Mouse (Mus musculus): ENCODE measurements around the gene Adra1b.

Gene Adra1b

DNA sequence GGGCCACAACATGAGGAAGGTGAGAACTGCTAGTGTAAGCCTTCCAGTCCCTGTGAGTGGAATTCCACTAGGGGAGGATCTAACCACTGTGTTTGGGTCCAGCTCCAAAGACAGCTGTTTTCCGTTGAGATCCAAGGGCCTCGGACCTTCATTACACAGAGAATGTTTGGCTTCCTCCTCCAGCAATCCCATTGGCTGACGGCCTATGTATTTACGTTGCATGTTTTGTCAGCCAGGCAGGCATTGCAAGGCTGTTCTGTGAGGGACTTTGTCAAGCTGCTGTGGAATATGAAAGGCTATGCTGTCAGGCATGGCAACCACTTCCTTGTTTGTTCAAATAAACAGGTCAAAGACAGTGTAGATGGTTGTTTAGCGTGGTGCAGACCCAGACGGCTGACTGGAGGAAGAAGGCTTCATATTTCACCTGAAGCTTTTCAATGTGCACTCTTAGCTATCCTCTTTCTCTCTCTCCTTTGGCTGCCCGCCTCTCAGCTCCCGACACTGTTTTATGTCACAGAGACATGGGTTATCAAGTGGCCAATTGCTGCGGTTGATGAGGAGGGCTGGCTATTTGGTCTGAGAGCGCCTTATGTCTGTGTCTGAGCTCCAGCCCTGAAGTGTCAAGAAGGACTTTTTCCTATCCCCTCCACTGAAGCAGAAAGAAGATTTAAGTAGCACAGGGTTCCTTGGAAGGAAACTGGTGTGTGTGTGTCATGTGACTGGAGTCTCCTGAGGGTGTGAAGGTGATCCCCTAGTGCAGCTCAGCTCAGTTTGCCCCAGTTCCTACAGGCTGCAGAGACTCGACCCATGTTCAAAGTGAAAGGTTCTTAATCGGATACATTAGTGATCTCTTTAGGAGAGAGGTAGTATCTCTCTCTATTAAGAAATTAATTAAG, 13.8 kb upstream of the Adra1b start:
- no peaks in the 10 kb centered on the region for H3K36me3 ChIP-seq (ENCODE audit: insufficient read depth, low read length)
- no peaks in the 10 kb centered on the region for H3K27me3 ChIP-seq (ENCODE audit: insufficient read depth, low read length)
- no peak overlapping the region for H3K4me3 ChIP-seq (replicated peaks; ENCODE audit: low read length)
- no peaks in the 10 kb centered on the region for H3K9me3 ChIP-seq (ENCODE audit: low read length)
- H3K4me1 ChIP-seq (replicated peaks; ENCODE audit: low read depth, low read length), result no peaks in the 10 kb centered on the region
- no peak for TF ChIP-seq CTCF (conservative IDR thresholded peaks at IDR 0.05; ENCODE audit: low read length)
- TF ChIP-seq NANOG (IDR thresholded peaks at IDR 0.05; ENCODE audit: borderline replicate concordance, low read length), result no peak
- TF ChIP-seq POU5F1 (IDR thresholded peaks at IDR 0.05; ENCODE audit: borderline replicate concordance, low read length), result no peak

DNA sequence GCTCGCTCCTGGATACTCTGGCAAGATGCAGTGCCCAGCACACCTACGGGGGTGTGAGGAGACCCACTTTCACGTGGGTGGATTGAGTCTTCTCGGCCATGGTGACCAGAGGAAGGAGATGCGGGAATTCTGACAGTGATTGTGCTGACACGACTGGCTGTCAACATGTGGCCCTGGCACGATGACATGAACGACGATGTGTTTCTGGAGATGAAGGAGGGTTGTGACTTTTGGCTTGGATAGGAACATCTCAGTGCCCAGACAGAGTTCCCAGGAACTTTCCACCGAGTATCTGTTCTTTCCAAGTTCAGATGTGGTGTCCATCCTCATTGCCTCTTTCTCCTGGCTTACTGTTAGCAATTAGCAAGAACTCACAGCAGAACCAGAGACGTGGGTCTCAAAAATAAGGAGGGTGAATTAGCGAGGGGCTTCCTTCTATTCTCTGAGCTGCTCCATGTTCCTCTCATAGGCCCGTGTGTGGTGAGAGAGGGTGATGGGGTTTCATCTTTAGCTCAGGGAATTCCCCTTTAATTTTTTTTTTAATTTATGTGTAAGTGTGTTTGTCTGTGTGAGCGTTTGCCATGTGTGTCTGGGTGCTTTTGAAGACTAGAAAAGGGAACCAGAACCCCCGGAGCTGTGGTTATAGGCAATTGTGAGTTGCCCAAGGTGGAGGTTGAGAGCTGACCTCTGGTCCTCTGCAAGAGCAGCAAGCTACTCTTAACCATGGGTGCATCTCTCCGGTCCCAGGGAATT, 11.3 kb upstream of the Adra1b start:
- Histone ChIP-seq H3K27me3 (ENCODE audit: insufficient read depth, low read length) (no peaks in the 10 kb centered on the region), H3K36me3 (ENCODE audit: insufficient read depth, low read length) (no peaks in the 10 kb centered on the region), H3K4me1 (replicated peaks; ENCODE audit: low read depth, low read length) (no peaks in the 10 kb centered on the region), H3K9me3 (ENCODE audit: low read length) (no peaks in the 10 kb centered on the region), H3K4me3 (replicated peaks; ENCODE audit: low read length) (no peak overlapping the region)
- no peak for TF ChIP-seq POU5F1 (IDR thresholded peaks at IDR 0.05; ENCODE audit: borderline replicate concordance, low read length)
- TF ChIP-seq CTCF (conservative IDR thresholded peaks at IDR 0.05; ENCODE audit: low read length), result no peak
- TF ChIP-seq NANOG (IDR thresholded peaks at IDR 0.05; ENCODE audit: borderline replicate concordance, low read length), result no peak

DNA sequence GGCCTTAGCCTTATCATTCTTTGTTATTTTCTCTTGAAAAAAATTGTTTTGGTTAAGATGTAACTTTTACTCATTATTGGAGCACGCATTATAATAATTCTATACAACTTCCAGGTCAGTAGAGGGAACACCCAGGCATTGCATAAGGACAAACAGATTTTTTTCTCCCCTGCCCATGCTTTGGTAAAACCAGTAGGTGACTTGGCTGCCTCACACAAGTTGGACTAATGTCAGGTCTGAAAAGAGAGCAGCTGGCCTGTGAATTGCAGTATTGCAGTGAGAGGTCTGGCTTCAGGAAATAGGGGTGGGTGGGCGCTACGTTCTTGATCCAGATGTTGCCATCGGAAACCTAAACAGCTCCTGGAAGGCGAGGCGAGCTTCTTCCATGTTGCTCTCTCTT, 10.6 kb upstream of the Adra1b start:
- Histone ChIP-seq H3K27me3 (ENCODE audit: insufficient read depth, low read length) (no peaks in the 10 kb centered on the region), H3K4me3 (replicated peaks; ENCODE audit: low read length) (no peak overlapping the region), H3K36me3 (ENCODE audit: insufficient read depth, low read length) (no peaks in the 10 kb centered on the region), H3K4me1 (replicated peaks; ENCODE audit: low read depth, low read length) (no peaks in the 10 kb centered on the region), H3K9me3 (ENCODE audit: low read length) (no peaks in the 10 kb centered on the region)
- TF ChIP-seq NANOG (IDR thresholded peaks at IDR 0.05; ENCODE audit: borderline replicate concordance, low read length), result no peak
- no peak for TF ChIP-seq CTCF (conservative IDR thresholded peaks at IDR 0.05; ENCODE audit: low read length)
- TF ChIP-seq POU5F1 (IDR thresholded peaks at IDR 0.05; ENCODE audit: borderline replicate concordance, low read length), result no peak

DNA sequence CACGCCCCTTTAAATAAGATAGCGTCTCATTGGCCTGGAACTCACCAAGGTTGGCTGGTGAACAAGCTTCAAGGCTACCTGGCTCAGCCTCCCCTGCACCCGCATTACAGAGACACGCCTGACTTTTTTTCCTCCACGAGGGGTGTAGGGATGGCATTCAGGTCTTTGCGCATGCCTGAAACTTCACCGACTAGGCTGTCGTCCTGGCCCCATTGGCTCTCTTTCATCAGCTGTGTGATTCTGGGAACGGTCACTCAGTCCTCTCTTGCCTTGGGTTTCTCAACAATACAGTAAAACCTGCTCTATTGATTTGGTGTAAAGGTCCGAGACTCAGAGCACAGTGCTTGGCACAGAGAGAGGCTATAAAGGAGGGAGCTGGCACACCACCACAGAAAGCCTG, 2.3 kb upstream of the Adra1b start:
- Histone ChIP-seq H3K9me3 (ENCODE audit: low read length) (no peaks in the 10 kb centered on the region), H3K4me1 (replicated peaks; ENCODE audit: low read depth, low read length) (no peaks in the 10 kb centered on the region), H3K27me3 (ENCODE audit: insufficient read depth, low read length) (no peaks in the 10 kb centered on the region), H3K36me3 (ENCODE audit: insufficient read depth, low read length) (no peaks in the 10 kb centered on the region), H3K4me3 (replicated peaks; ENCODE audit: low read length) (no peak overlapping the region)
- no peak for TF ChIP-seq NANOG (IDR thresholded peaks at IDR 0.05; ENCODE audit: borderline replicate concordance, low read length)
- no peak for TF ChIP-seq POU5F1 (IDR thresholded peaks at IDR 0.05; ENCODE audit: borderline replicate concordance, low read length)
- no peak for TF ChIP-seq CTCF (conservative IDR thresholded peaks at IDR 0.05; ENCODE audit: low read length)

DNA sequence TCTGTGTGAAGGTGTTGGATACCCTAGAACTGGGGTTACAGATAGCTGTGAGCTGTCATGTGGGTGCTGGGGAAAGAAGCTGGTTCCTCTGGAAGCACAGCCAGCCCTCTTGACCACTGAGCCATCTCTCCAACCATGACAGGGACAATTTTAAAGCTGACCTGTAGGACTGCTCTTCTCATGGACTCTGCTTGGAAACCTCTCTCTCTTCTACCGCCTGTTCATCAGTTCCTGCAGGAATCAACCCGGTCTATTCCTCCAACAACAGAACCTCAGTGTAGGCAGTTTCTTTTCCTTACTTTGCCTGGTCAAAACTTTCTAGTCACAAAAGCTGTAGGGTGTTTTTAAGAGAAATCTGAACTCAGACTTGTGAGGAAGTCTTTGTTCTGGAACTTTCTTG, 1.3 kb downstream of the Adra1b start:
- no peaks in the 10 kb centered on the region for H3K4me1 ChIP-seq (replicated peaks; ENCODE audit: low read depth, low read length)
- no peaks in the 10 kb centered on the region for H3K36me3 ChIP-seq (ENCODE audit: insufficient read depth, low read length)
- TF ChIP-seq CTCF (conservative IDR thresholded peaks at IDR 0.05; ENCODE audit: low read length) (no peak), NANOG (IDR thresholded peaks at IDR 0.05; ENCODE audit: borderline replicate concordance, low read length) (no peak), POU5F1 (IDR thresholded peaks at IDR 0.05; ENCODE audit: borderline replicate concordance, low read length) (no peak)
- no peak overlapping the region for H3K4me3 ChIP-seq (replicated peaks; ENCODE audit: low read length)
- no peaks in the 10 kb centered on the region for H3K9me3 ChIP-seq (ENCODE audit: low read length)
- no peaks in the 10 kb centered on the region for H3K27me3 ChIP-seq (ENCODE audit: insufficient read depth, low read length)

DNA sequence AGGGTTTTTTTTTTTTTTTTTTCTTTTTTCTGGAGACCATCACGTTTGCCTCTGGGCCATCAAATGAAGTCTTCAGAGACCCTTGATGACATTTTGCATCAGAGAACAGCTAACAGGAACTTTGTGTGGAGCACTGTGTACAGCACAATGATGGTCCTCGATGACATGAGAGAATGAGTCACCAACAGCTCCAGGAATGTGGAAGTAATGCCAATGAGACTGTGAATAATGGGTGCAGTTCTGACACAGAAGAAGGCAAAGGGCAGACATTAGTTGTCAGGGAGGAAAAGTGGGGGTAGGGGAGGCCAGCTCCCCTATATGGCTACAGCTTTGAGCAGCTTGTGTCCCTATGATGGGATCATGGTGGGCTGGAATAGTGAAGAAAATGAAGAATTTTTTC, 5.7 kb downstream of the Adra1b start:
- no peaks in the 10 kb centered on the region for H3K9me3 ChIP-seq (ENCODE audit: low read length)
- no peak overlapping the region for H3K4me3 ChIP-seq (replicated peaks; ENCODE audit: low read length)
- no peaks in the 10 kb centered on the region for H3K36me3 ChIP-seq (ENCODE audit: insufficient read depth, low read length)
- H3K4me1 ChIP-seq (replicated peaks; ENCODE audit: low read depth, low read length), result no peaks in the 10 kb centered on the region
- no peaks in the 10 kb centered on the region for H3K27me3 ChIP-seq (ENCODE audit: insufficient read depth, low read length)
- TF ChIP-seq POU5F1 (IDR thresholded peaks at IDR 0.05; ENCODE audit: borderline replicate concordance, low read length) (no peak), CTCF (conservative IDR thresholded peaks at IDR 0.05; ENCODE audit: low read length) (no peak), NANOG (IDR thresholded peaks at IDR 0.05; ENCODE audit: borderline replicate concordance, low read length) (no peak)

DNA sequence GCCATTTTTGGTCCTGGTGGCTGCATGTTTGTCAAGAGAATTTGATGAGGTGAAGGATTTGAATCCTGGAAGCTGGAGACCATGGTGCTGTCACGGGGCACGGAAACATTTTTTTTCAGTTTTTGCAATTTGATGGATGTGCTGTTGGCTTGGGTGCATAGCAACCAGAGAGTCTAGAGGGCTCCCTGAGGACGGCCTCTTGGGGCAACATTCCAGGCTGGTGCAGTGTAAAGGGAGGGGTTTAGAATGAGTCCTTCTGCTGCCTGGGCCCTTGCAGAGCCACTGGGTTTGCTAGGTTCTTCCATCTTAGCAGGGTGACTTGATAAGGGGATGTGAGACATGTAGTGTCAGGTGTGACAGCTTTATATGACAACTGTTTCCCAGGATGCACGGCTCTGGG, 8.5 kb downstream of the Adra1b start:
- Histone ChIP-seq H3K4me3 (replicated peaks; ENCODE audit: low read length) (no peak overlapping the region), H3K4me1 (replicated peaks; ENCODE audit: low read depth, low read length) (no peaks in the 10 kb centered on the region), H3K9me3 (ENCODE audit: low read length) (no peaks in the 10 kb centered on the region), H3K36me3 (ENCODE audit: insufficient read depth, low read length) (no peaks in the 10 kb centered on the region), H3K27me3 (ENCODE audit: insufficient read depth, low read length) (no peaks in the 10 kb centered on the region)
- TF ChIP-seq CTCF (conservative IDR thresholded peaks at IDR 0.05; ENCODE audit: low read length), result no peak
- TF ChIP-seq NANOG (IDR thresholded peaks at IDR 0.05; ENCODE audit: borderline replicate concordance, low read length), result no peak
- TF ChIP-seq POU5F1 (IDR thresholded peaks at IDR 0.05; ENCODE audit: borderline replicate concordance, low read length), result no peak

DNA sequence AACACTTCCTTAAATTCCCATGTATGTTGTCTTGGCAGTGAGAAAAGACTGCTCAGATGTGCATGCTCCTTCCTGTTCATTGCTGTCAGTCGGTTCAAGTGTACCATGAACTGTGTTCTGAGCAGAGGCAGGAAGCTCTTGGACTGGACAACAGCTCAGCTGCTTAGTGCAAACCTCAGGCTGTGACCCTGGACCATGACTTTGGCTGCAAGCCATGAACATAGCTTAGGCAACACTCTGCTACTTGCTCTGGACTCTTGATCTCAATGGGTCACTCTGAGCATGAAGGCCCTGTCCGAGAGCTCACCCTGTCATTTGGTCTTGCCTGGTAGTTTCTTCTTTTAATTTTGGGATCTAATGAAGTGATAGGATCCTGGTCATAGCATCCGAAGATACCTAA, 9.6 kb downstream of the Adra1b start:
- no peak for TF ChIP-seq POU5F1 (IDR thresholded peaks at IDR 0.05; ENCODE audit: borderline replicate concordance, low read length)
- TF ChIP-seq CTCF (conservative IDR thresholded peaks at IDR 0.05; ENCODE audit: low read length), result no peak
- no peak for TF ChIP-seq NANOG (IDR thresholded peaks at IDR 0.05; ENCODE audit: borderline replicate concordance, low read length)
- H3K27me3 ChIP-seq (ENCODE audit: insufficient read depth, low read length), result no peaks in the 10 kb centered on the region

More for the DNA sequence above, 9.6 kb downstream of the Adra1b start:
- Histone ChIP-seq H3K4me1 (replicated peaks; ENCODE audit: low read depth, low read length) (no peaks in the 10 kb centered on the region), H3K36me3 (ENCODE audit: insufficient read depth, low read length) (no peaks in the 10 kb centered on the region), H3K4me3 (replicated peaks; ENCODE audit: low read length) (no peak overlapping the region), H3K9me3 (ENCODE audit: low read length) (no peaks in the 10 kb centered on the region)

Measured in E14TG2a.4 (cell line).